12 mouse cellular contexts compared by ENCODE assay signal in genomic region chr3:68282844-68283594, GRCm38 (mm10).
A peak's percentile ranks its signal among the peaks of the same experiment; 100 is the strongest.
DNase-seq lines count a peak whose midpoint lies in the region; ATAC-seq and TF ChIP-seq lines count a peak whose summit lies in the region.
"Had no signal": no experiment of that assay in that cellular context is flagged by ENCODE, and none has a peak within 500 bp of the region (broad histone marks: within the 10 kb centered on the region; RNA-seq: fewer than 3 reads in every experiment).

No protein-coding gene starts in this region.

- H3K4me2 ChIP-seq in forebrain, embryonic 16.5 days (ENCODE audit: low read length), result peak overlapping the region; percentile 21
- peak overlapping the region; percentile 46 for H3K4me2 ChIP-seq in limb, embryonic 13.5 days (replicated peaks)
- H3K4me2 ChIP-seq in neural tube, embryonic 15.5 days, result peak overlapping the region; percentile 51

- 11% methylated on average over 7 of the region's 7 CpGs for WGBS in forebrain, embryonic 16.5 days
- WGBS in limb, embryonic 13.5 days, result 15% methylated on average over 7 of the region's 7 CpGs
- WGBS in neural tube, embryonic 15.5 days, result 7% methylated on average over 7 of the region's 7 CpGs

- peaks cover 14% of the 10 kb centered on the region for H3K4me1 ChIP-seq in forebrain, embryonic 16.5 days (replicated peaks; ENCODE audit: control insufficient read depth, insufficient read depth, low read length)
- peaks cover 13% of the 10 kb centered on the region for H3K4me1 ChIP-seq in limb, embryonic 13.5 days
- peaks cover 21% of the 10 kb centered on the region for H3K4me1 ChIP-seq in neural tube, embryonic 15.5 days
- H3K4me1 ChIP-seq: megakaryocyte, embryonic 14.5 days had no signal

- no peaks in the 10 kb centered on the region for H3K9me3 ChIP-seq in forebrain, embryonic 16.5 days (ENCODE audit: control insufficient read depth, low read length)
- no peaks in the 10 kb centered on the region for H3K9me3 ChIP-seq in limb, embryonic 13.5 days
- no peaks in the 10 kb centered on the region for H3K9me3 ChIP-seq in neural tube, embryonic 15.5 days (replicated peaks)
- H3K9me3 ChIP-seq: megakaryocyte, embryonic 14.5 days had no signal

- H3K9ac ChIP-seq in forebrain, embryonic 16.5 days (replicated peaks; ENCODE audit: low read depth, low read length), result no peak overlapping the region
- no peak overlapping the region for H3K9ac ChIP-seq in limb, embryonic 13.5 days
- H3K9ac ChIP-seq in neural tube, embryonic 15.5 days (replicated peaks), result 0 out of 2 replicates have a peak overlapping the region, but pooled peaks have one; percentile 2

- peak overlapping the region; percentile 81 for H3K27ac ChIP-seq in layer of hippocampus, adult 2 months
- H3K27ac ChIP-seq in forebrain, embryonic 16.5 days (ENCODE audit: low read length), result peak overlapping the region; percentile 74
- no peak overlapping the region for H3K27ac ChIP-seq in limb, embryonic 13.5 days
- H3K27ac ChIP-seq in neural tube, embryonic 15.5 days (replicated peaks), result peak overlapping the region; percentile 72

- no peak for DNase-seq in layer of hippocampus, adult 2 months (ENCODE audit: low spot score in 2 of 2)
- no peak for DNase-seq in layer of hippocampus, adult 18-20 months (ENCODE audit: low spot score in 2 of 2)
- DNase-seq in urinary bladder, postnatal 25 days (ENCODE audit: low spot score), result no peak
- DNase-seq in MN1 (ENCODE audit: low spot score), result no peak
- DNase-seq: cerebellum, adult 11 months; thymus, postnatal 14 days had no signal

- H3K36me3 ChIP-seq in forebrain, embryonic 16.5 days (ENCODE audit: control insufficient read depth, insufficient read depth), result no peaks in the 10 kb centered on the region
- H3K36me3 ChIP-seq in limb, embryonic 13.5 days, result no peaks in the 10 kb centered on the region
- H3K36me3 ChIP-seq in neural tube, embryonic 15.5 days, result no peaks in the 10 kb centered on the region

- ATAC-seq in forebrain, embryonic 16.5 days, result peak; percentile 87
- peak; percentile 40; the same call in 1 of the 2 replicates for ATAC-seq in limb, embryonic 13.5 days (ENCODE audit: low FRiP score, low read depth)
- peak; percentile 89 for ATAC-seq in neural tube, embryonic 15.5 days (ENCODE audit: low FRiP score)
- no peak for ATAC-seq in monocyte, adult 5-6 weeks (replicated peaks; ENCODE audit: insufficient number of reproducible peaks, low FRiP score, low TSS enrichment, poor library complexity, severe bottlenecking)
- ATAC-seq: CD4-positive, CD25-positive, alpha-beta regulatory T cell, adult 4 months had no signal

- H3K4me3 ChIP-seq in layer of hippocampus, adult 2 months, result peak overlapping the region; percentile 39
- no peak overlapping the region for H3K4me3 ChIP-seq in forebrain, embryonic 16.5 days (replicated peaks; ENCODE audit: low read length)
- H3K4me3 ChIP-seq in limb, embryonic 13.5 days, result peak overlapping the region; percentile 19
- peak overlapping the region; percentile 19 for H3K4me3 ChIP-seq in neural tube, embryonic 15.5 days (replicated peaks)
- H3K4me3 ChIP-seq: megakaryocyte, embryonic 14.5 days had no signal

- 0 out of 2 replicates have a peak, but pooled peaks cover 4% of the 10 kb centered on the region for H3K27me3 ChIP-seq in forebrain, embryonic 16.5 days (replicated peaks; ENCODE audit: control insufficient read depth, insufficient read depth, low read length)
- no peaks in the 10 kb centered on the region for H3K27me3 ChIP-seq in limb, embryonic 13.5 days
- H3K27me3 ChIP-seq in neural tube, embryonic 15.5 days (replicated peaks), result no peaks in the 10 kb centered on the region
- H3K27me3 ChIP-seq: megakaryocyte, embryonic 14.5 days had no signal

- no peak for TF ChIP-seq CTCF in layer of hippocampus, adult 2 months (conservative IDR thresholded peaks at IDR 0.05)
